Mouse (Mus musculus) neural tube, embryonic 13.5 days (tissue): ENCODE results near the gene Blzf1. TPM values are rescaled to one million over a fixed set of nuclear protein-coding genes. Genes with fewer than 3 reads are reported as not detected.

Source experiments
- ATAC-seq: fragments of 200-750 bp; cut with Nextera tagmentation; 2 replicates; pipeline ENCODE4 v1.8.0; 2017; ENCODE audit warnings: low read depth, mild to moderate bottlenecking, moderate TSS enrichment, moderate library complexity
- H3K27ac ChIP-seq: fragments of 300-500 bp; sonication (generic); replicated peaks from 2 replicates; pipeline ENCODE4 v1.5.1; 2015; ENCODE audit warnings: moderate library complexity, mild to moderate bottlenecking, inconsistent platforms
- H3K27me3 ChIP-seq: fragments of 300-500 bp; sonication (generic); 2 replicates; pipeline ENCODE4 v1.6.1; 2015; ENCODE audit warnings: mild to moderate bottlenecking, inconsistent platforms
- H3K36me3 ChIP-seq: fragments of 300-500 bp; sonication (generic); 2 replicates; pipeline ENCODE4 v1.6.1; 2015; ENCODE audit warnings: mild to moderate bottlenecking, inconsistent platforms
- H3K4me1 ChIP-seq: fragments of 300-500 bp; sonication (generic); replicated peaks from 2 replicates; pipeline ENCODE4 v1.6.1; 2015; ENCODE audit warnings: inconsistent platforms
- H3K4me2 ChIP-seq: fragments of 300-500 bp; sonication (generic); 2 replicates; pipeline ENCODE4 v1.6.1; 2015; ENCODE audit warnings: inconsistent platforms, mild to moderate bottlenecking, moderate library complexity
- H3K4me3 ChIP-seq: fragments of 300-500 bp; sonication (generic); 2 replicates; pipeline ENCODE4 v1.5.1; 2015; ENCODE audit warnings: mild to moderate bottlenecking, inconsistent platforms
- H3K9ac ChIP-seq: fragments of 300-500 bp; sonication (generic); 2 replicates; pipeline ENCODE4 v1.6.1; 2015; ENCODE audit warnings: moderate library complexity, mild to moderate bottlenecking, inconsistent platforms
- H3K9me3 ChIP-seq: fragments of 300-500 bp; sonication (generic); 2 replicates; pipeline ENCODE4 v1.6.1; 2016; ENCODE audit warnings: inconsistent platforms
- WGBS: fragments of 180-500 bp; shearing (Covaris S2); methylation state at CpG from one replicate; pipeline ENCODE4 v1.1.7; 2015; 5-methylcytosine and 5-hydroxymethylcytosine counted together
- polyA plus RNA-seq: library from polyadenylated mRNA; unstranded; fragments of >200 nt; fragmentation: Nextera tagmentation; extraction: Ambion mirVana; gene quantifications from 2 replicates; pipeline ENCODE4 v1.2.1, GENCODE M21; 2015

The Blzf1 gene
- polyA plus RNA-seq, 1 experiment from 2014 or later, result 29.6 TPM

DNA sequence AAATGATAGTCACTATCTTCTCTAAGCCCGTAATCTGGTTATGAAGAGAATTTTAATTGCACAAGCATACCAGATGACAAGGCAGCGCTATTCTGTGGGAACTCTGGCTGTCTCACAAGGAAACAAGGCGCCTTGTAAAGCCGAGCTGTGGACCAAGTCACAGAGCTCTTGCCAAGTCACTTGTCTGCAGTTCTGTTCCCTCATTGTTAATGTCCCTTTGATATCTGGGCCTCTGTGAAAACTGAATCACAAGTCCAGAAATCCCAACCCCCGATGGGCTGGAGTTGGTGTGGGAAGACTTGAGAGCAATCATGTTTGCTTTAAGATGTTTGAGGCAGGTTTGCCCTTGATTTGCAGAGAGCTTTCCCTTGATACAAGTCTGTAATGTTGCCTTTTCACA lies 13.4 kb upstream of the Blzf1 start:
- no peak for ATAC-seq
- H3K36me3 ChIP-seq, result peaks cover 5% of the 10 kb centered on the region; the same call in 1 of the 2 replicates
- H3K9ac ChIP-seq, result no peak overlapping the region
- H3K4me2 ChIP-seq, result no peak overlapping the region
- no peak overlapping the region for H3K27ac ChIP-seq
- WGBS, result 74% methylated on average over 5 of the region's 5 CpGs
- H3K9me3 ChIP-seq, result no peaks in the 10 kb centered on the region
- no peaks in the 10 kb centered on the region for H3K27me3 ChIP-seq
- H3K4me1 ChIP-seq, result 0 out of 2 replicates have a peak, but pooled peaks cover 13% of the 10 kb centered on the region
- H3K4me3 ChIP-seq, result no peak overlapping the region

DNA sequence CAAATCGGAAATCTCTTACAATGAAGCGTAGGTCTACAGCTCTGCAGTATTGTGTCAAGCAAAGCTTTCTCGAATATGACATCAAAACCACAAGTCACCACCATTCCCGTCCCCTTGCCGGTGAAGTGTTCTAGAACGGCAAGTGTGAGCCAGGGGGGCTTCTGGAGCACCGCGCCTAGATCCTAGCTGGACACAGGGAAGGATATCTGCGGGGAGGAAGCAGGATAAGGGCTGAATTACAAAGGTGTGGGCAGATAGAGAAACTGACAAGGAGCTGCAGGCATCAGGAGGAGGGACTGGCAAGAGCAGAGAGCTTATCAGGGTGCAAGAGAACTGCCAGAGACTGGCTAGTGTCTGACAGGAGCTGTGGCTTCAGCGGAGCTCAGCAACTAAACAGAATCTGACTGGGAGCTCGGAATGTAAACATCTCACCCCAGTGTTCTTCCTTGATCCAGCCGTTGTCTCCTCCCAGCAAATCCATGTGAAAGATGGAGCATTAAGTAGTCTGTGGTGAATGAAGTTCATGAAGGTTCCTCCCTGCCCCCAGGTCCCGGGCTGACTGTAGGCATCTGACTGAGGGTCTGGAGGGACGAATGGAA lies 12.4 kb upstream of the Blzf1 start:
- ATAC-seq, result no peak
- Histone ChIP-seq H3K9ac (no peak overlapping the region), H3K36me3 (peaks cover 5% of the 10 kb centered on the region; the same call in 1 of the 2 replicates), H3K27ac (no peak overlapping the region), H3K4me2 (no peak overlapping the region), H3K27me3 (no peaks in the 10 kb centered on the region), H3K4me1 (0 out of 2 replicates have a peak, but pooled peaks cover 13% of the 10 kb centered on the region), H3K9me3 (no peaks in the 10 kb centered on the region), H3K4me3 (no peak overlapping the region)
- 85% methylated on average over 14 of the region's 14 CpGs for WGBS

DNA sequence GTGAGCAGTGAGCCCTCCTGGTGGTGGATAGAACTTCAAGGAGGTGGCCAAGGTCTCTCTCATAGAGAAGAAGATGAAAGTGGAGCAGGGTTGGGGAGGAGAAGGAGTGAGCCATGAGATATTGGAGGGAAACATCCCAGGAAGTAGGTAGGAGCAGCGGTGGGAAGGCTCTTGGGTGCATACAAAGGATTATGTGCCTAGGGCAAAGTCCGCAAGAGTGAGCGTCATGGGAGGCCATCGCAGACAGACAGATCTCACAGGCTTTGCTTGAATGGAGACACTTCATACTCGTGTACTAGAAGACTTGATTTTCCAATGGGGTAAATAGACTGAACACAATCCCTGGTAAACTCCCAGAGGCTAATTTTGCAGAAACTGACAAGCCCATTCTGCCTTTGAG lies 11.2 kb upstream of the Blzf1 start:
- H3K4me3 ChIP-seq, result no peak overlapping the region
- no peaks in the 10 kb centered on the region for H3K9me3 ChIP-seq
- H3K4me1 ChIP-seq, result 0 out of 2 replicates have a peak, but pooled peaks cover 13% of the 10 kb centered on the region
- no peaks in the 10 kb centered on the region for H3K27me3 ChIP-seq
- no peak for ATAC-seq
- no peak overlapping the region for H3K4me2 ChIP-seq
- H3K9ac ChIP-seq, result no peak overlapping the region
- H3K36me3 ChIP-seq, result peaks cover 13% of the 10 kb centered on the region; the same call in 1 of the 2 replicates
- no peak overlapping the region for H3K27ac ChIP-seq
- WGBS, result 92% methylated on average over 5 of the region's 5 CpGs

DNA sequence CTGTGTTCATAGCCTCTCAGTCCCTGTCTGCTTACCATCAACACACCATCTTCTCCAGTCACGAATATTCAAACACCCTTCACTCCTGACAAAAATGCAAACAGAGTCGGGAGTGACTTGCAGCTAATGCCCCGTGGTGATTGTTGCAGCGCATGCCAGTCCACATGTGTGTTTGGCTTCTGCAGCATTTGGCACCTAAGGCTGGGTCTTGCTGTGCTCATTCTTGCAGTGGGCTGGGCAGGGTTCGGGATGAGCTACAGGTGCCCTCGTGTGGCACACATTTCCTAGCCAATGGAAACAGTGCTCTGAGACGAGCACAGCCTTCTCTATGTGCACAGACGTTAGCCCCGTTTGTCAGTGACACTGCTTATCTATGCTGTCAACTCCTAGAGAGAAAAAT lies 10.0 kb upstream of the Blzf1 start:
- Histone ChIP-seq H3K4me2 (no peak overlapping the region), H3K4me3 (no peak overlapping the region), H3K27ac (no peak overlapping the region), H3K4me1 (0 out of 2 replicates have a peak, but pooled peaks cover 13% of the 10 kb centered on the region), H3K9ac (0 out of 2 replicates have a peak overlapping the region, but pooled peaks have one; percentile 34), H3K36me3 (peaks cover 24% of the 10 kb centered on the region), H3K27me3 (no peaks in the 10 kb centered on the region), H3K9me3 (no peaks in the 10 kb centered on the region)
- ATAC-seq, result 0 out of 2 replicates have a peak, but pooled peaks have one; percentile 13
- 87% methylated on average over 9 of the region's 9 CpGs for WGBS

DNA sequence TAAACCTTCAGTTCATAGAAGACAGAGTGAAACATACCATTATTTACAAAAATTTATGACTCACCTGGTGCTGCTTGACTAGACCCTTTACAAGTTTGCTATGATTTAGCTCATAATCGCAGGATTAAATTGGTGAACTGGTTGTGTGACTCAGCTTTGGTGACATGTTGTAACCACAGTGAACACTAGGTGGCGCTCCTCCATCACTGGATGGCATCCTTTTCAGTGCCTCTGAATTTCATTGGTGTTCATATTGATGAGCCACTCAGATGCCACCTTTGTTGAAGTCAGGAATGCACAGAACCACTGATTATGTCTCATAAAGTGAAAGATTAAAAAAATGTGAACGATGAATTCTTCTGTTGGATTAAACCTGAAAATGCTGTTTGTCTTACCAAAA lies 9.4 kb upstream of the Blzf1 start:
- no peak overlapping the region for H3K4me2 ChIP-seq
- peaks cover 24% of the 10 kb centered on the region for H3K36me3 ChIP-seq
- no peak overlapping the region for H3K9ac ChIP-seq
- H3K27me3 ChIP-seq, result no peaks in the 10 kb centered on the region
- H3K9me3 ChIP-seq, result no peaks in the 10 kb centered on the region
- no peak overlapping the region for H3K4me3 ChIP-seq
- no peak overlapping the region for H3K27ac ChIP-seq
- 39% methylated on average over 3 of the region's 3 CpGs for WGBS
- 0 out of 2 replicates have a peak, but pooled peaks cover 13% of the 10 kb centered on the region for H3K4me1 ChIP-seq
- ATAC-seq, result peak; percentile 71

DNA sequence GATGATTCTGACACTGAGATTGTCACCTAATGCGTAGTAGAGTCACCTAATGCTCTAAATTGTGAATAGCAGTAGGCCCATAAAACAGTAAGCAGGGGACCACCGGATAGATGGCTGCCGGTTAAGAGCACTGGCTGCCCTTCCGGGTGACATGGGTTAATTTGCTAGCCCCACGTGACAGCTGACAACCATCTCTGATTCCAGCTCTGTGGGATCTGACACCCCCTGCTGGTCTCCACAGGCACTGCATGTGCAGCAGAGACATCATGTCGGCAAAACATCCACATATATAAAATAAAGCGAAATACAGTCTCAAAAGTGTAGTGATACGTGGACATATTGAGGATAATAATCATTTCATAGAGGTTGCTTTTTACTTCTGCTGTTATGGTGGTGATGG lies 8.0 kb upstream of the Blzf1 start:
- ATAC-seq, result no peak
- Histone ChIP-seq H3K27ac (no peak overlapping the region), H3K4me1 (0 out of 2 replicates have a peak, but pooled peaks cover 4% of the 10 kb centered on the region), H3K36me3 (peaks cover 24% of the 10 kb centered on the region), H3K27me3 (no peaks in the 10 kb centered on the region), H3K9me3 (no peaks in the 10 kb centered on the region), H3K4me3 (no peak overlapping the region), H3K4me2 (no peak overlapping the region), H3K9ac (no peak overlapping the region)
- 66% methylated on average over 8 of the region's 8 CpGs for WGBS

DNA sequence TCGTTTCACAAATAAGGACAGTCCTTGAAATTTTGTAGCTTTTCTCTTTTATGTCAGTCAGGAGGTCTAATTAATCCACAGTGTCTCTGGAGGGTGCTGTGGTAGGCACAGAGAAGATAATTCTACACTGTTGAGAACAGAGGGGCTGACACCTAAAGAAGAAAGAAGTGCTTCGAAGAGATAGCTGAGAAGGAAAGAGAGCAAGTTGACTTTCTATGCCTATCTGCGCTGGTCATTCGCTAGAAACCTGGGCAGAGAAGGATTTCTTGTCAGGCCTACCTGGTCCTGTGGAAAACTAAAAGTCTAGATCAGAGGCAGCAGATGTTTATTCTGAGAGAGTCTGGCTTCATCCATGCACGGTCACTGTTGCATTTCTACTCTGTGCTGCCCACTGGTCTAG lies 6.8 kb upstream of the Blzf1 start:
- 96% methylated on average over 5 of the region's 5 CpGs for WGBS
- Histone ChIP-seq H3K9ac (no peak overlapping the region), H3K27ac (no peak overlapping the region), H3K4me3 (no peak overlapping the region), H3K27me3 (no peaks in the 10 kb centered on the region), H3K4me1 (peaks cover 5% of the 10 kb centered on the region; the same call in 1 of the 2 replicates), H3K9me3 (no peaks in the 10 kb centered on the region), H3K4me2 (no peak overlapping the region), H3K36me3 (peaks cover 24% of the 10 kb centered on the region)
- no peak for ATAC-seq

DNA sequence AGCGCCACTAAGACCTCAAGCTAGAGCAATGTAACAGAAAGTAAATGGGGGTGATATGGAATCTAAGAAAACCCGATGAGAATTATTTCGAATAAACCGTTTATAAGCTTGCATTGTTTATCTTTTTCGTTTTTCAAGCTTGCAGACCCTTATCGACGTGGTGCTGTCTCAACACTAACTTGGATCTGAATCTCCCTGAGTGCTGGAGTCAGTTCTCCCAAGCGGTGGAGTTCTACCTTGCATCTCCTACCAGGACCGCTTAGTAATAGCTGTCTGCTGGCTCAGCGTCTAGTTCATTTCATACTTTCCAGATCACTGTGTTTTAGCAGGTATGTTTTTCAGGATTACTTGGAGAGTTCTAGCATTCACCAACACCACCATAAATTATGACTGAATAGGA lies 633 bp upstream of the Blzf1 start:
- peaks cover 19% of the 10 kb centered on the region for H3K36me3 ChIP-seq
- H3K27me3 ChIP-seq, result no peaks in the 10 kb centered on the region
- peaks cover 29% of the 10 kb centered on the region for H3K4me1 ChIP-seq
- peak overlapping the region; percentile 71 for H3K27ac ChIP-seq
- peak overlapping the region; percentile 72 for H3K9ac ChIP-seq
- H3K4me2 ChIP-seq, result peak overlapping the region; percentile 86
- H3K9me3 ChIP-seq, result no peaks in the 10 kb centered on the region
- ATAC-seq, result peak; percentile 32
- H3K4me3 ChIP-seq, result peak overlapping the region; percentile 79
- WGBS, result 11% methylated on average over 10 of the region's 10 CpGs

DNA sequence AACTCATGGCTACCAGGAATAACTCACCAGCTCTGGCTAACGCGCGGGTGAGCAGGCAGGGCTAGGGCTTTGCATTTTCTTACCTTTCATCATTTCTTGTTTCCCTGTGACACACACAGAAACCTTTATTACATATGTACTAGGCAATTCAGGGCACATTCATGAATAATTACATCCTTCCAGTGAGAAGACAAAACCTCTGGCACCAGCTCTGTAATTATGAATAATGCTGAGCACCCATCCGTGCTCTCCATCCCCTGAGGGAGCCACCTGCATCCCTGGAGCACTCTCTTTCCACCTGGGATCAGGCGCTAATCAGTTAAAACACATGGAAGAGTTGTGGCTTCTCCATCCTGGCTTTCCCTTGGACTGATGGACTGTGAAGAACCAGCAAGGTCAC lies 3.5 kb downstream of the Blzf1 start, which contains the start of gene Nme7:
Gene Nme7 (plus strand): TSS at position 301 of the 400 bp plus-strand sequence.
- peaks cover 52% of the 10 kb centered on the region for H3K36me3 ChIP-seq
- no peak for ATAC-seq
- no peaks in the 10 kb centered on the region for H3K9me3 ChIP-seq
- 92% methylated on average over 5 of the region's 5 CpGs for WGBS
- H3K9ac ChIP-seq, result peak within 1 kb of the TSS; percentile 50; the same call in 1 of the 2 replicates
- no peak within 1 kb of the TSS for H3K27ac ChIP-seq
- no peak within 1 kb of the TSS for H3K4me2 ChIP-seq
- no peak within 1 kb of the TSS for H3K4me3 ChIP-seq
- H3K4me1 ChIP-seq, result peaks cover 25% of the 10 kb centered on the region
- no peaks in the 10 kb centered on the region for H3K27me3 ChIP-seq

DNA sequence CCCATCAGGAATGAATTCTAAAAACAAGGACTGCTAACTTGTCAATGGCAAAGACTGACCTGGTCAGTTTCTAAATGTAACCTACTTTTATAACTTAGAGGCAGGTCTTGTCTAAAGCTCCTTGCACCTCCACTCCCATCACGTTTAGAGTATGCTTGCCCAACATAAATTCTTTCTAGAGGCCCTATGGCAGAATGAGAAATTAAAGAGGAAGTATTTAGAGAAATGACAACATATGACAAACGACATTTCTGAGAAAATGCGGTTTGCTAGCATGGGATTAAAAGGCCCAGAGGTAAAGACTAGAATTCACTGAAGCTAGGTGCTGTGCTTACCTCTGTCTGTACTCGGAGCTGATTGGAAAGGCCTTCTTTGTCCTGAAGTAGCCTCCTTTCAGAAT lies 5.3 kb downstream of the Blzf1 start:
- H3K9ac ChIP-seq, result no peak overlapping the region
- H3K4me2 ChIP-seq, result no peak overlapping the region
- H3K4me3 ChIP-seq, result no peak overlapping the region
- H3K27me3 ChIP-seq, result no peaks in the 10 kb centered on the region
- no peaks in the 10 kb centered on the region for H3K9me3 ChIP-seq
- H3K36me3 ChIP-seq, result peaks cover 70% of the 10 kb centered on the region
- H3K4me1 ChIP-seq, result peaks cover 16% of the 10 kb centered on the region
- 93% methylated on average over 4 of the region's 4 CpGs for WGBS
- ATAC-seq, result no peak
- no peak overlapping the region for H3K27ac ChIP-seq

DNA sequence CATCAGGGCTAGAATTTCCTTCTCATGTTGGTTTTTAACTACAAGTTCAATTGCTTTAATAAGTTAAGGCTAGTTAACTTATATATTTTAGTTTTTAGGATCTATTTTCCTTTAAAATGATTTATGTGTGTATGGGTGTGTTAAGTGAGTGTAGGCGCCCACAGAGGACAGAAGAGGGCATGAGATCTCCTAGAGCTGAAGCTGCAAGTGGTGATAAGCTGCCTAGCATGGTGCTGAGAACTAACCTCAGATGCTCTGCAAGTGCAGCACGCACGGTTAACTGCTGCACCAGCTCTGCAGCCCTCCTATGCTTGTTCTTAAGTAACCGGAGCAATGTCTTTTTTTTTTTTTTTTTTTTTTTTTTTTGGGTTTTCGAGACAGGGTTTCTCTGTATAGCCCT lies 10.8 kb downstream of the Blzf1 start:
- peaks cover 81% of the 10 kb centered on the region for H3K36me3 ChIP-seq
- no peaks in the 10 kb centered on the region for H3K9me3 ChIP-seq
- H3K27me3 ChIP-seq, result no peaks in the 10 kb centered on the region
- 95% methylated on average over 4 of the region's 5 CpGs for WGBS
- H3K4me2 ChIP-seq, result no peak overlapping the region
- no peak overlapping the region for H3K4me3 ChIP-seq
- no peak overlapping the region for H3K27ac ChIP-seq
- no peaks in the 10 kb centered on the region for H3K4me1 ChIP-seq
- H3K9ac ChIP-seq, result no peak overlapping the region
- ATAC-seq, result no peak

DNA sequence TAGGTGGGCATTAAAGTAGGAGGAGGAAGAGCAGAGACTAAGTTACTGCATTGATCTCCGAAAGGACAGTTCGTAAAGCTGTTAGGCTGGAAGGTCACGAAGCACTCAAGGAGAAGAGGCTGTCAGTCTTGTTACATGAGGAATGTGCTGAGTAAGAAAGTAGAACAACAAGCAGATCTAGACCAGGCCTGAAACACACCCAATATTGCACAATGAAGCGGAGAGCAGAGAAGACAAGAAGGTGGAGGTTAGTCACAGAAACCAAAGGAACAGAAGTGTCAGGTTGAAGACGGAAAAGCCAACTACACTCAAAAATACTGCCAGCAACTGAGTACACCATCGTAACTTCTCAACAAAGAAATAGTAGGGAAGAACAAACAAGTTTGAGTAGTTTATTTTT lies 13.2 kb downstream of the Blzf1 start:
- Histone ChIP-seq H3K9ac (no peak overlapping the region), H3K4me1 (no peaks in the 10 kb centered on the region), H3K27ac (no peak overlapping the region), H3K4me2 (no peak overlapping the region), H3K27me3 (no peaks in the 10 kb centered on the region), H3K36me3 (peaks cover 70% of the 10 kb centered on the region), H3K9me3 (no peaks in the 10 kb centered on the region), H3K4me3 (no peak overlapping the region)
- no peak for ATAC-seq
- 96% methylated on average over 6 of the region's 6 CpGs for whole genome bisulfite sequencing

DNA sequence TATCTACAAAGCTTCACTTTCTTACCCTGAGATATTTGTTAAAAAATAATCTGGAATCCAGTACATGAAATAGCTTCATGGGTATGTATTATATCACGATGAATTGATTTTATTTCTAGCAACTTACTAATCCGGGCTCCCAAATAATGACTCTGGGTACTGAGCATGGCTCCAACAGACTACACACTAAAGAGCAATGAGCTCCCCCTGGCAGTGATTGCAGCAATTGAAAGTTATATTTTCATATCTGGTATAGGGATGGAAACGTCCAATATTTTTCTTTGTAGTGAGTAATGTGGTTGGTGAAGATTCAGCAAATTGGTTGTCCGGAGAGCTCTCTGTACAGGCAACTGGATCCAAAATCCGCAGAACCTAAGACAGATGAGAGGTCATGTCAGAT lies 15.2 kb downstream of the Blzf1 start:
- H3K9me3 ChIP-seq, result no peaks in the 10 kb centered on the region
- H3K36me3 ChIP-seq, result peaks cover 53% of the 10 kb centered on the region
- 95% methylated on average over 5 of the region's 5 CpGs for WGBS
- no peak overlapping the region for H3K4me2 ChIP-seq
- no peak overlapping the region for H3K27ac ChIP-seq
- H3K4me3 ChIP-seq, result no peak overlapping the region
- no peaks in the 10 kb centered on the region for H3K4me1 ChIP-seq
- no peak for ATAC-seq
- H3K9ac ChIP-seq, result no peak overlapping the region
- H3K27me3 ChIP-seq, result no peaks in the 10 kb centered on the region
